Mouse (Mus musculus) layer of hippocampus, adult 11-12 months (tissue): ENCODE data around the gene 1700025C18Rik.

ENCODE experiments used
- DNase-seq: peaks from one replicate; pipeline ENCODE4 v3.0.0; 2022; ENCODE audit warnings: low spot score

The 1700025C18Rik gene

GRCm38 (mm10) chr2:165090650-165091049 lies at the start of gene 1700025C18Rik:
Gene 1700025C18Rik, minus strand, starts transcription at chr2:165090750.
- DNase-seq: no peak

GRCm38 (mm10) chr2:165136049-165136448 lies 45.5 kb upstream of the 1700025C18Rik start:
- peak; percentile 34 for DNase-seq

- DNase-seq: peak; percentile 19
Observed at GRCm38 (mm10) chr2:165133566-165133965, 43.0 kb upstream of the 1700025C18Rik start.

- DNase-seq: no peak
Observed at GRCm38 (mm10) chr2:165131428-165131827, 40.9 kb upstream of the 1700025C18Rik start.

- DNase-seq: no peak
Observed at GRCm38 (mm10) chr2:165129189-165129588, 38.6 kb upstream of the 1700025C18Rik start.

- no peak for DNase-seq
Observed at GRCm38 (mm10) chr2:165126896-165127562, 36.5 kb upstream of the 1700025C18Rik start.

GRCm38 (mm10) chr2:165121206-165121840 lies 30.8 kb upstream of the 1700025C18Rik start:
- DNase-seq: peak; percentile 50

GRCm38 (mm10) chr2:165120765-165121164 lies 30.2 kb upstream of the 1700025C18Rik start:
- DNase-seq: no peak

GRCm38 (mm10) chr2:165113733-165114132 lies 23.2 kb upstream of the 1700025C18Rik start:
- DNase-seq: no peak

- DNase-seq: peak; percentile 61
Observed at GRCm38 (mm10) chr2:165112149-165112548, 21.6 kb upstream of the 1700025C18Rik start.

GRCm38 (mm10) chr2:165106585-165106984 lies 16.0 kb upstream of the 1700025C18Rik start:
- DNase-seq: no peak

GRCm38 (mm10) chr2:165105513-165106079 lies 15.0 kb upstream of the 1700025C18Rik start:
- peak; percentile 20 for DNase-seq

- DNase-seq: no peak
Observed at GRCm38 (mm10) chr2:165102920-165103319, 12.4 kb upstream of the 1700025C18Rik start.

- DNase-seq: no peak
Observed at GRCm38 (mm10) chr2:165100749-165101148, 10.2 kb upstream of the 1700025C18Rik start.

GRCm38 (mm10) chr2:165098861-165099260 lies 8.3 kb upstream of the 1700025C18Rik start:
- DNase-seq: no peak

GRCm38 (mm10) chr2:165096367-165096766 lies 5.8 kb upstream of the 1700025C18Rik start:
- no peak for DNase-seq

GRCm38 (mm10) chr2:165092393-165092792 lies 1.8 kb upstream of the 1700025C18Rik start:
- DNase-seq: no peak

GRCm38 (mm10) chr2:165091433-165091965 lies 949 bp upstream of the 1700025C18Rik start:
- DNase-seq: no peak

GRCm38 (mm10) chr2:165089470-165089869 lies 1.1 kb downstream of the 1700025C18Rik start:
- DNase-seq: no peak

- DNase-seq: no peak
Observed at GRCm38 (mm10) chr2:165086634-165087033, 3.9 kb downstream of the 1700025C18Rik start.

- no peak for DNase-seq
Observed at GRCm38 (mm10) chr2:165081257-165081656, 9.3 kb downstream of the 1700025C18Rik start.

- no peak for DNase-seq
Observed at GRCm38 (mm10) chr2:165080657-165081056, 9.9 kb downstream of the 1700025C18Rik start.

GRCm38 (mm10) chr2:165078605-165079004 lies 11.9 kb downstream of the 1700025C18Rik start:
- DNase-seq: no peak
